Mouse (Mus musculus) spleen, postnatal 4 days (tissue): ENCODE measurements around the gene Ube2e2.
"Not testable (repeated sequence)": the region's sequence is repeated elsewhere in the genome, so short reads cannot be mapped to it uniquely, and the experiment has no call there.

Source experiments
- DNase-seq, 2 experiments: peaks; one replicate each; pipeline ENCODE4 v3.0.0; 2022; ENCODE audit warnings: low spot score in 2 of 2

Ube2e2 gene

GRCm38 (mm10) chr14:18637739-18638138 lies 256.3 kb downstream of the Ube2e2 start:
- no peak for DNase-seq

- DNase-seq, result no peak
Measured at GRCm38 (mm10) chr14:18628170-18628569, 265.9 kb downstream of the Ube2e2 start.

GRCm38 (mm10) chr14:18618603-18619002 lies 275.5 kb downstream of the Ube2e2 start:
- DNase-seq, result no peak

- no peak for DNase-seq
Measured at GRCm38 (mm10) chr14:18601927-18602326, 292.1 kb downstream of the Ube2e2 start.

- no peak for DNase-seq
Measured at GRCm38 (mm10) chr14:18586239-18587034, 307.6 kb downstream of the Ube2e2 start.

GRCm38 (mm10) chr14:18581735-18582134 lies 312.3 kb downstream of the Ube2e2 start:
- DNase-seq, result no peak

- no peak for DNase-seq
Measured at GRCm38 (mm10) chr14:18574756-18575155, 319.3 kb downstream of the Ube2e2 start.

- no peak for DNase-seq
Measured at GRCm38 (mm10) chr14:18574130-18574721, 319.8 kb downstream of the Ube2e2 start.

GRCm38 (mm10) chr14:18573286-18573956 lies 320.6 kb downstream of the Ube2e2 start:
- no peak for DNase-seq

GRCm38 (mm10) chr14:18572852-18573251 lies 321.2 kb downstream of the Ube2e2 start:
- no peak for DNase-seq

GRCm38 (mm10) chr14:18569615-18570014 lies 324.5 kb downstream of the Ube2e2 start:
- DNase-seq, result no peak

- not testable (repeated sequence) for DNase-seq
Measured at GRCm38 (mm10) chr14:18564999-18565398, 329.1 kb downstream of the Ube2e2 start.

GRCm38 (mm10) chr14:18555287-18555686 lies 338.8 kb downstream of the Ube2e2 start:
- DNase-seq, result no peak

- DNase-seq, result no peak
Measured at GRCm38 (mm10) chr14:18554627-18554988, 339.5 kb downstream of the Ube2e2 start.

- DNase-seq, result no peak
Measured at GRCm38 (mm10) chr14:18553987-18554626, 340.0 kb downstream of the Ube2e2 start.

GRCm38 (mm10) chr14:18547541-18547940 lies 346.5 kb downstream of the Ube2e2 start:
- no peak for DNase-seq

GRCm38 (mm10) chr14:18539092-18539491 lies 355.0 kb downstream of the Ube2e2 start:
- not testable (repeated sequence) for DNase-seq

- no peak for DNase-seq
Measured at GRCm38 (mm10) chr14:18530899-18531298, 363.2 kb downstream of the Ube2e2 start.

- DNase-seq, result no peak
Measured at GRCm38 (mm10) chr14:18530496-18530895, 363.6 kb downstream of the Ube2e2 start.
